21 mouse cellular contexts compared by ENCODE assay signal in the genomic region with DNA sequence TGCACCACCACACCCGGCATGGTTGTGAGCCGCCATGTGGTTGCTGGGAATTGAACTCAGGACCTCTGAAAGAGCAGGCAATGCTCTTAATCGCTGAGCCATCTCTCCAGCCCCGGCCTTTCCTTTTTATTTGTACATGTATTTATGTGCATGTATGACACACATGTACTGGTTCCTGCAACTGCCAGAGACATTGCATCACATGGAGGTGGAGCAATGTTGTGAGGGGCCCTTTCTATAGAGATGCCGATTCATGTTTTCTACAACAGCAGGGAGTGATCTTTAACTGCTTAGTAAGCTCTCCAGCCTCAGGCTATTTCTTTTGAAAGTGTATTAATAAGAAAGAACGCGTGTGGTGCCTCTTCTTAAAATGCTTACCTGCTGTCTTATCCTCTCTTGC. TPM values are rescaled to one million over a fixed set of nuclear protein-coding genes. Genes with fewer than 3 reads are reported as not detected.
DNase-seq lines count a peak whose midpoint lies in the region; ATAC-seq and TF ChIP-seq lines count a peak whose summit lies in the region.
"Had no signal": no experiment of that assay in that cellular context is flagged by ENCODE, and none has a peak within 500 bp of the region (broad histone marks: within the 10 kb centered on the region; RNA-seq: fewer than 3 reads in every experiment).

No protein-coding gene starts in this region.

- WGBS in liver, embryonic 16.5 days (ENCODE audit: insufficient replicate concordance), result 84% methylated on average over 7 of the region's 7 CpGs
- 89% methylated on average over 7 of the region's 7 CpGs for WGBS in liver, embryonic 11.5 days

- no peak for TF ChIP-seq POLR2A in myocyte (IDR thresholded peaks at IDR 0.05; ENCODE audit: insufficient read length, low read depth)

- H3K9me3 ChIP-seq in liver, embryonic 16.5 days (replicated peaks; ENCODE audit: control insufficient read depth, low read length), result no peaks in the 10 kb centered on the region
- H3K9me3 ChIP-seq in liver, embryonic 11.5 days (ENCODE audit: control insufficient read depth, low read length), result no peaks in the 10 kb centered on the region
- H3K9me3 ChIP-seq: embryonic facial prominence, embryonic 13.5 days; forebrain, embryonic 12.5 days; heart, embryonic 15.5 days; hindbrain, embryonic 13.5 days had no signal

- no peaks in the 10 kb centered on the region for H3K4me1 ChIP-seq in liver, embryonic 16.5 days (ENCODE audit: control insufficient read depth, low read depth, low read length)
- H3K4me1 ChIP-seq in liver, embryonic 11.5 days (replicated peaks; ENCODE audit: control insufficient read depth, insufficient read depth, low read length), result no peaks in the 10 kb centered on the region
- H3K4me1 ChIP-seq: embryonic facial prominence, embryonic 13.5 days; forebrain, embryonic 12.5 days; heart, embryonic 15.5 days; hindbrain, embryonic 13.5 days had no signal

- no peak overlapping the region for H3K9ac ChIP-seq in liver, embryonic 16.5 days (ENCODE audit: low read depth, low read length)
- H3K9ac ChIP-seq in liver, embryonic 11.5 days (ENCODE audit: low read depth, low read length), result no peak overlapping the region
- H3K9ac ChIP-seq: embryonic facial prominence, embryonic 13.5 days; forebrain, embryonic 12.5 days; heart, embryonic 15.5 days; hindbrain, embryonic 13.5 days had no signal

- peak; percentile 50; the same call in 1 of the 2 replicates for ATAC-seq in liver, embryonic 16.5 days (ENCODE audit: low read depth)
- no peak for ATAC-seq in liver, embryonic 11.5 days (replicated peaks; ENCODE audit: low FRiP score)
- ATAC-seq: CD4-positive, CD25-positive, alpha-beta regulatory T cell, adult 4 months; forebrain, embryonic 16.5 days; hindbrain, postnatal 0 days had no signal

- no peak overlapping the region for H3K4me2 ChIP-seq in liver, embryonic 16.5 days (ENCODE audit: low read depth, low read length)
- no peak overlapping the region for H3K4me2 ChIP-seq in liver, embryonic 11.5 days
- no peak overlapping the region for H3K4me2 ChIP-seq in myocyte (ENCODE audit: low read depth)
- H3K4me2 ChIP-seq: embryonic facial prominence, embryonic 13.5 days; forebrain, embryonic 12.5 days; heart, embryonic 15.5 days; hindbrain, embryonic 13.5 days had no signal

- H3K27ac ChIP-seq in liver, embryonic 16.5 days (ENCODE audit: low read length), result no peak overlapping the region
- H3K27ac ChIP-seq in liver, embryonic 11.5 days (ENCODE audit: low read depth, low read length), result no peak overlapping the region
- H3K27ac ChIP-seq: embryonic facial prominence, embryonic 13.5 days; forebrain, embryonic 12.5 days; heart, embryonic 15.5 days; hindbrain, embryonic 13.5 days; hindbrain, postnatal 0 days had no signal

- peaks cover 50% of the 10 kb centered on the region for H3K36me3 ChIP-seq in liver, embryonic 16.5 days (ENCODE audit: control insufficient read depth, insufficient read depth)
- H3K36me3 ChIP-seq in liver, embryonic 11.5 days (ENCODE audit: control insufficient read depth, insufficient read depth, low read length), result peaks cover 40% of the 10 kb centered on the region
- peaks cover 74% of the 10 kb centered on the region for H3K36me3 ChIP-seq in myocyte (ENCODE audit: control insufficient read depth, insufficient read depth)

- no peak overlapping the region for H3ac ChIP-seq in myocyte (ENCODE audit: control insufficient read depth, insufficient read length)

- no peaks in the 10 kb centered on the region for H3K27me3 ChIP-seq in liver, embryonic 16.5 days (ENCODE audit: control insufficient read depth, insufficient read depth, low read depth, low read length)
- no peaks in the 10 kb centered on the region for H3K27me3 ChIP-seq in liver, embryonic 11.5 days (replicated peaks; ENCODE audit: control insufficient read depth, insufficient read depth, low read length)
- no peaks in the 10 kb centered on the region for H3K27me3 ChIP-seq in myocyte (ENCODE audit: control insufficient read depth, insufficient read depth, insufficient read length)
- H3K27me3 ChIP-seq: embryonic facial prominence, embryonic 13.5 days; forebrain, embryonic 12.5 days; heart, embryonic 15.5 days; hindbrain, embryonic 13.5 days had no signal

- no peaks in the 10 kb centered on the region for H3K79me2 ChIP-seq in myocyte (ENCODE audit: control insufficient read depth, insufficient read depth)

- no peak for DNase-seq in liver, embryonic 11.5 days (ENCODE audit: low spot score)
- peak; percentile 50 for DNase-seq in NIH3T3 (ENCODE audit: low read depth)
- DNase-seq in c-Kit-positive CD71-positive TER-119-positive erythroid progenitor cells, embryonic 14.5 days (ENCODE audit: low spot score), result no peak
- no peak for DNase-seq in cerebellum, postnatal 25 days
- DNase-seq: adrenal gland, adult 8-10 months; adrenal gland, postnatal 36 days; B cell, adult 2 months; cerebellum, adult 11-12 months; cerebellum, adult 9-10 months; cerebellum, postnatal 36 days; gastrocnemius, postnatal 14 days; heart, postnatal 14 days had no signal

- no peak overlapping the region for H3K4me3 ChIP-seq in liver, embryonic 16.5 days (ENCODE audit: low read depth, low read length)
- no peak overlapping the region for H3K4me3 ChIP-seq in liver, embryonic 11.5 days (ENCODE audit: low read depth, low read length)
- H3K4me3 ChIP-seq in myocyte, result no peak overlapping the region
- H3K4me3 ChIP-seq: embryonic facial prominence, embryonic 13.5 days; forebrain, embryonic 12.5 days; heart, embryonic 15.5 days; hindbrain, embryonic 13.5 days had no signal

TF ChIP-seq in myocyte, 11 proteins besides CTCF, POLR2A, EP300 and RAD21:
- TF ChIP-seq CEBPB (IDR thresholded peaks at IDR 0.05; ENCODE audit: insufficient read depth, poor library complexity, severe bottlenecking) (peak; percentile 30; the same call in 1 of the 2 replicates), MYOD1 (IDR thresholded peaks at IDR 0.05; ENCODE audit: control insufficient read depth in 1 of 3, insufficient read length in 2 of 3, low read depth in 2 of 3) (no peak), MAX (IDR thresholded peaks at IDR 0.05; ENCODE audit: low read depth) (no peak)

RNA-seq across cellular contexts. Expression of gene Kmt2e, which starts 49.6 kb away (rescaled TPM):
- 32.5 and 35.2 TPM in 2 replicates for polyA plus RNA-seq in liver, embryonic 16.5 days (2015; fragmentation: Nextera tagmentation; extraction: Ambion mirVana)
- polyA plus RNA-seq in liver, embryonic 11.5 days (2014; fragmentation: Nextera tagmentation; extraction: Ambion mirVana), result 57.7 and 59.5 TPM in 2 replicates
- 9.0 TPM for polyA plus RNA-seq in myocyte (2012; fragmentation: generic; extraction: Trizol)
